Mouse (Mus musculus) inflammation-experienced regulatory T-cells, adult 6 months (primary cell): Measurements from ENCODE around the gene Taco1. TPM values are rescaled to one million over a fixed set of nuclear protein-coding genes. Genes with fewer than 3 reads are reported as not detected.

Experiments
- ATAC-seq: one replicate; pipeline ENCODE4 v1.8.0; 2017
- polyA plus RNA-seq, 3 experiments: library from polyadenylated mRNA; unstranded; fragments of 100-300 nt; shearing (Covaris generic); gene quantifications; one replicate each; pipeline ENCODE4 v1.2.1; 2017

Gene Taco1
- polyA plus RNA-seq, 3 experiments from 2014 or later, result 7.7 to 14.5 (median 13.3) TPM

- ATAC-seq, result no peak
Observed at GRCm38 (mm10) chr11:106063756-106064155, 2.1 kb upstream of the Taco1 start.

GRCm38 (mm10) chr11:106065073-106065922, 563 bp upstream of the Taco1 start:
- peak; percentile 9 for ATAC-seq

DNA sequence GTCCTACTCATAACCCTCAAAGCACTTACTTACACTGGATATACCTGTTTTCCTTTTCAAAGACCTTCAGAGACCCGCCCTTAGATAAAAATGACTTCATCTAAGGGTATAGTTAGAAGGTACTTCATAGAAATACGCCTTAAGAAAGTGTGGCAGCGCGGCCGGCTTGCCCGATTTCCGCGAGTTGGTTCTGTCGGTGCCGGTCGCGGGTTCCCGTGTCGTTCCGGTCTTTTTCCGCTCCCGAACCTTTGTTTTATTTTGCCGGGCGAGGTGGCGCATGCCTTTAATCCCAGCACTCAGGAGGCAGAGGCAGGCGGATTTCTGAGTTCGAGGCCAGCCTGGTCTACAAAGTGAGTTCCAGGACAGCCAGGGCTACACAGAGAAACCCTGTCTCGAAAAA, 755 bp downstream of the Taco1 start:
- ATAC-seq, result peak; percentile 6

GRCm38 (mm10) chr11:106073774-106074173, 7.9 kb downstream of the Taco1 start:
- ATAC-seq, result no peak

GRCm38 (mm10) chr11:106076321-106076720, 10.5 kb downstream of the Taco1 start:
- ATAC-seq, result peak; percentile 71

DNA sequence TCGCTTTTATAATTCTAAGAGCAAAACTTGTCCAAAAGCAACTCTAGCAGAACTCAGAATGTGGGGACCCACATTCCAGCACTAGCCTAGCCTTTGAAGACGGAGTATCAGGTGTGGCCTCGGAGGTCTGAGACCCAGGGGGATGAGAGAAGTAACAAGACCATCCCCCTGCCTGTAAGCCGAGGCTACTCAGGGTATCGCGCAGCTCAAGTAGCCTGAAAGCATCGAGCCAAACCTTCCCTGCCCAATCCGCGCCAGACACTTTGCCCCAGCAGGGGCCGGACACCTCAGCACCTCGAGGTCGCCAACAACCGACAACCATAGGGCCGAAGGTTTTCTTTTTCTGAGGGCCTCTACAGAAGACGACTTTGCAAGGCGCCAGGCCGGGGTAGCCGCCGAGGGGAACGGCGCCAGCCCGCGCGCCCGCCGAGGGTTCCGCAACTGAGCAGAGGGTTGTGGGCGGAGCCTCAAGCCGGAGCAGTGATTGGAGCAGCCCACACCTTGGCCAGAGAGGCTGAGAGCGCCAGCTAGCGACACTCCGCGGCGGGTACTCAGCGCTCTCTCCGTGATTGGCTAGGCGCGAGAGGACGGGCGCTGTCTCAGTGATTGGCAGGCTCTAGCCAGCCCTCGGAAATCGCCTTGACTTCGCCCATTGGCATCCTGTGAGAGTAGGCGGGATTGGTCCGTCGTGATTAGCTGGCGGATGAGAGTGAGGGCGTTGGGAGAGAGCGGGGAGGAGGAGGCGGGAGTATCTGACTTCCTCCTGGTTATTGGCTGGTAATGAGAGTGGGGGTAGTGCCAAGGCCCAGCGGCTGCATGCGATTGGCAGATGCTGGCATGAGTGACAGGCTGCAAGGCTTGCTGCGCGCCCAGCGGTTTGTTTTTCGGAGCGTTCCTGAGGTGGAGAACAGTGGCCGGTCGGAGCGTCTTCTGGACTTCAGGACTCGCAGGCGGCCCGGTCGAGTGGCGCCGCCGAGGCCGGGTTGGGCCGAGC, 18.1 kb downstream of the Taco1 start, which contains the start of gene Map3k3:
Gene Map3k3 (plus strand): TSS at position 906 of the 994 bp plus-strand sequence.
- peak; percentile 93 for ATAC-seq

GRCm38 (mm10) chr11:106084911-106085561, 19.2 kb downstream of the Taco1 start:
- no peak for ATAC-seq

GRCm38 (mm10) chr11:106098223-106098622, 32.4 kb downstream of the Taco1 start:
- no peak for ATAC-seq

- no peak for ATAC-seq
Observed at GRCm38 (mm10) chr11:106102866-106103265, 37.0 kb downstream of the Taco1 start.

- no peak for ATAC-seq
Observed at GRCm38 (mm10) chr11:106106047-106106587, 40.3 kb downstream of the Taco1 start.

DNA sequence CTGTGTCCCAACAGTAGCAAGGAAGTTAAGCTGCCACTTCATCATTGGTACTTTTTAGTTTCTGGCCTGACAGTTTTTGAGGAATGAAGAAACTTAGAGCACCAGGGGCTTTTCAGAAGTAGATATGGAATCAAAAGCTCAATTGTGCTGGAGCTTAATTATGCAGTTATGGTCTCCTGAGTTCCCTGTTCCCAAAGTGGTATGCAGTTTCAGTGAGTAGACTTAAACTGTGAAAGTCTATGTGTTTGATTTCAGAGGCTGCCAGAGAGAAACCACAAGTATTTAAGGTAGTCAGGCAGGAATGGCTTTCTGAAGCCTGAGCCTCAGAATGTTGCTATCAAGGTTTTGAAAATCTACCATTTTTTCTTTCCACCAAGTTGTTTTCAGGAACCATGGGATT, 45.8 kb downstream of the Taco1 start:
- no peak for ATAC-seq

DNA sequence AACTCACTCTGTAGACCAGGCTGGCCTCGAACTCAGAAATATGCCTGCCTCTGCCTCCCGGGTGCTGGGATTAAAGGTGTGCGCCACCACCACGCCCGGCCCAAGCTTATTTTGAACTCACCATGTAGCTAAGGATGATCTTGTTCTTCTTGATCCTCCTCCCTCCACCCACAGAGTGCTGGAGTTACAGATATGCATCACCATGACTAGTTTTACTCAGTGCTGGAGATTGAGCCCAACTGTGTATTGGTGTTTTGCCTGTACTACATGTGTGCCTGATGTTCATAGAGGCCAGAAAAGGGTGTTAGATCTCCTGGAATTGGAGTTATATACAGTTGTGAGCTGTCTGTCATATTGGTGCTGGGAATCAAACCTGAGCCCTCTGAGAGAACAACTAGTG, 56.4 kb downstream of the Taco1 start:
- ATAC-seq, result no peak

DNA sequence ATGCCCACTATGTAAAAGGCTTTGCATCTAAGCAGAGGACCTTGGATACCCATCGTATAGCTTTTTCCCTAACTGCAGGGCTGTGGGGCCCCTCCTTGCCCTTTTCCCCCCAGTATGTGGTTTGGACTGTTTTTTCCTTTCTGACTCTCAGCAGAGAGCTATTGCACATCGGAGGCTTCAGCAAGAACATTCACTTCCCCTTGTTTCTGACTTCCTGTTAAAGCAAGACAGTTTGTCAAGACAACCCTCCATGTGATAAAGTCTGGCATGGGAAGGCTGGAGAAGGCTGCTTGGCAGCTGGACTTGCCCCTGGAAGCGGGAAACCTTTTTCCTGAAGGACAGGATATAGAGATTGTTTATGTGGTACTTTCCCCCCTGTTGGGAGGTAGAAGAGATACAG, 56.9 kb downstream of the Taco1 start:
- ATAC-seq, result peak; percentile 63

Other genes with a start within 250 kb of the Taco1 start
- 1 to 10 TPM in 2 of 3 experiments, under 1 TPM in 1; 0.34 to 1.8 (median 1.3) TPM for gene Cyb561, start 112.7 kb upstream of the Taco1 start, polyA plus RNA-seq
- gene Ace, start 98.1 kb upstream of the Taco1 start, polyA plus RNA-seq, result not detected
- not detected for gene Ace3, start 71.4 kb upstream of the Taco1 start, polyA plus RNA-seq
- gene Kcnh6, start 57.9 kb upstream of the Taco1 start, polyA plus RNA-seq, result under 1 TPM in 1 of 3 experiments, not detected in 2; 0.16 TPM
- gene Dcaf7, start 29.2 kb upstream of the Taco1 start, polyA plus RNA-seq, result 10 to 100 TPM; 18.5 to 25.5 (median 22.3) TPM
- 10 to 100 TPM; 11.5 to 33.4 (median 33.3) TPM for gene Map3k3, start 18.6 kb downstream of the Taco1 start, polyA plus RNA-seq
- not detected for gene Gm10840, start 94.8 kb downstream of the Taco1 start, polyA plus RNA-seq
- gene Limd2, start 94.8 kb downstream of the Taco1 start, polyA plus RNA-seq, result 100 to 1,000 TPM; 535 to 666 (median 652) TPM
- 10 to 100 TPM; 28.1 to 45.4 (median 37.4) TPM for gene Strada, start 136.1 kb downstream of the Taco1 start, polyA plus RNA-seq
- 10 to 100 TPM; 77.0 to 93.9 (median 77.0) TPM for gene Ccdc47, start 150.3 kb downstream of the Taco1 start, polyA plus RNA-seq
- 10 to 100 TPM; 55.6 to 92.5 (median 83.3) TPM for gene Ddx42, start 150.9 kb downstream of the Taco1 start, polyA plus RNA-seq
- 10 to 100 TPM; 31.7 to 66.8 (median 55.9) TPM for gene Ftsj3, start 190.0 kb downstream of the Taco1 start, polyA plus RNA-seq
- gene Psmc5, start 190.1 kb downstream of the Taco1 start, polyA plus RNA-seq, result 100 to 1,000 TPM; 145 to 157 (median 154) TPM
- 10 to 100 TPM; 16.2 to 24.9 (median 23.1) TPM for gene Smarcd2, start 206.9 kb downstream of the Taco1 start, polyA plus RNA-seq
- gene Tcam1, start 210.6 kb downstream of the Taco1 start, polyA plus RNA-seq, result under 1 TPM in 2 of 3 experiments, not detected in 1; 0.09 to 0.14 TPM
- gene Gh, start 235.8 kb downstream of the Taco1 start, polyA plus RNA-seq, result not detected
- gene Cd79b, start 248.7 kb downstream of the Taco1 start, polyA plus RNA-seq, result 10 to 100 TPM; 29.4 to 76.0 (median 49.1) TPM